Mouse (Mus musculus) layer of hippocampus, adult 11-12 months (tissue): ENCODE data around the gene Tmem123.
A peak's percentile ranks its signal among the peaks of the same experiment; 100 is the strongest.

Source experiments
- DNase-seq: peaks from one replicate; pipeline ENCODE4 v3.0.0; 2022; ENCODE audit warnings: low spot score

Tmem123 gene

DNA sequence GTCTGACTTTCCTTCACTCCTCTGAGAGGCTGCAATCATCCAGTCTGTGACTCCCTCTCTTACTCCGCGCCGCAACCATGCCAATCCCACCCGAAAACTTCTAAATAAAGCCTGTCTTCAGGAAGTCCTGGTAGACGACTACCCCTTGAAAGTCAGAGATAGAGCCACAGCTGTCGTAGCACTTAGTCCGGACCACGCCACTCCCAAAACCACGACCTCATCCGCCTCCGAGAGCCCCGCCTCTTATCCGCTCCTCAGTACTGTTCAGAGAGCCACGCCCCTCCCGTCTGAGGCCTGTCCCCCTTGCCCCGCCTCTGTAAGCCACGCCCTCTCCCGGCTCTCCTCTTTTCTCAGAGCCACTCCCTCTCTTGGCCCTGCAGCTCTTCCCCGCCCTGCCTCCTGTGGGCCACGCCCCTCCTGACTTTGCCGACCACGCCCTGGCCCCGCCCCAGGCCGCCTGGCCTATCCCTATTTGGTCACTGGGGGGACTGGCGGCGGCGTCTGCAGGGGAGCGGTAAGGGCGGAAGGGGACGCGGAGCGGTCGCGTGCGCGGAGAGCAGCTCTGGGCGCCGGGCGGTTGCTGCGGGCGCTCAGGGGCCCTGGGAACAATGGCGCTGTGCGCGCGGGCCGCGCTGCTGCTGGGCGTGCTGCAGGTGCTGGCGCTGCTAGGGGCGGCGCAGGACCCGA, at the start of gene Tmem123:
Gene Tmem123, plus strand, starts transcription at position 428 of the 687 bp plus-strand sequence.
- DNase-seq, result peak; percentile 98

DNA sequence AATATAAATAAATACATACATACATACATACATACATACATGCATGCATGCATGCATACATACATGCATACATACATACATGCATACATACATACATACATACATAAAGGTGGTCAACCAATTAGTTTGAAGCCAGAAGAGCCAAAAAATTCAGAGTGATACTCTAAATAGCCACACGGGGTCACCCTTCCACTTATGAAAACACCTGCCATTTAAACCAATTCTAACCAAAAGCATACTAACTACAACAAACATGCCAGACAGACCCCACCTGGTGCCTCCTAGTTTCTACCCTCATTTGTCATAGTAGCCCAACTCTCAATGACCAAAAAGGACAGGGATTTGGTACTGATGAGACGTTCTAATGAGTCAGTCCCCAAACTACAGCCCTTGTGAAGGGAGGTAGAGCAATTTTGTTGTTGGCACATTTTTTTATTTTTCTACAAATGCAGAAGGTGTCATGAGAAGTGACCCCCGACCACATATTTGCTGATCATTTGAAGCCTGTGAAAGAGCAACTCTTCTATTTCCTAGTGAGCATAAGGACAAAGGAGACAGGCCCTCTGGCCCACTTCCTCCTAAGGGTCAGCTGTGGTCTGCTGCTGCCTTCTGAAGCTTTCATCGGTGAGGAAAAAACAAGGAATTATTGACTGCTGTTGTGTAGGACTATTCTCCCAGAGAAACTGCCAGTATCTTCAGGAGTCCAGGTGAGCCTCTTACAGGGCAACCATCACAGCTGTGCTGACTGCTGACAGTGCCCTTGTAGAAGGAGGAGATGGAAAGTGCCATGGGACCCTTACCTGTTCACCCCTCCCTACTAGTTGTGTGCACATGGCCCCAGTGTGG, 49.6 kb upstream of the Tmem123 start:
- DNase-seq, result peak; percentile 64

DNA sequence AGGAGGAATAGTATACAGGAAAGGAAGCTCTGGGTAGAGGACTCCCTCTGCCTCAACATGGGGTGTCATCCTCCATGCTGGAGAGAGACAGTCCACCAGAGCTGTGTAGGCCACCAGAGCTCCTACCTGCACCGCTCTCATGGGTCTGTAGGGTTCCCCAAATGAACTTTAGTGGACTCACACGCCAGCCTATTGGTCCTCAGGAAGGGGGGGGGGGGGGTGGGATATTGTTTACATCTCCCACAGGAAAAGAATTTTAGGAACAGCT, 49.0 kb upstream of the Tmem123 start:
- DNase-seq, result no peak

GRCm38 (mm10) chr9:7721543-7721942, 42.3 kb upstream of the Tmem123 start:
- no peak for DNase-seq

DNA sequence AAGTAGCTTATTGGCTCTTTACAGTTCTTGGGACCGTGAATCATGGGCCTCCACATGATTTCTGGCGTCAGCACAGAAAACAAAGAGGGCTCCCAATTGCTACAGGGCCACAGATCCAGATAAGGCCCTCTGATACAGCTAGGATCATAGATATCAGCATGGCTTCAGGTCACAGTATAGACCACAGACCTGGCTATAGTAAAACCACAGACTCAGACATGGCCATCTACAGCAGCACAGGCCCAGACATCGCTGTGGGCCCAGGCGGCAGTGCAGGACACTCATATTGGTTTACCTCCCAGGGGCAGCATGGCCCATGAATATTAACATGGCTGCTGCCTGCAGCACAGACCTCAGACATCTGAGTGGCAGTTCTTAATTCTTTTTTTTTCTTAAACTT, 34.8 kb upstream of the Tmem123 start:
- no peak for DNase-seq

GRCm38 (mm10) chr9:7742696-7743095, 21.1 kb upstream of the Tmem123 start:
- no peak for DNase-seq

- DNase-seq, result no peak
Observed at GRCm38 (mm10) chr9:7744156-7744555, 19.7 kb upstream of the Tmem123 start.

- no peak for DNase-seq
Observed at GRCm38 (mm10) chr9:7748881-7749280, 15.0 kb upstream of the Tmem123 start.

DNA sequence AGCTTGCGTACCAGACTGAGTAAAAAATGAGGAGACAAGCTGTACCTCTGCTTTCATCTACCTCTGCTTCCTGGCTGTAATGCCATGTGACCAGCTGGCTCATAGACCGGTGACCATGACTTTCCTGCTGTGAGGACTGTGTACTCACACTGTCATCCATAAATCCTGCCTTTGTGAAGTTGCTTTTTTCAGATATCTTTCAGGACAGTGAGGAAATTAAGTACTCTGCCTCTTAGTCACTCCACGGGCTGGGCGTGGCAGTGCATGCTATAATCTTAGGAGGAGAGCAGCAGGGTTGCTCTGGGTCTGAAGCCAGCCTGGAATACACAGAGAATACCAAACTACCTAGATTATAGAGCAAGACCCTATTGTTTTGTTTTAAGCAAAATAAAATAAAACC, 14.3 kb upstream of the Tmem123 start:
- no peak for DNase-seq

DNA sequence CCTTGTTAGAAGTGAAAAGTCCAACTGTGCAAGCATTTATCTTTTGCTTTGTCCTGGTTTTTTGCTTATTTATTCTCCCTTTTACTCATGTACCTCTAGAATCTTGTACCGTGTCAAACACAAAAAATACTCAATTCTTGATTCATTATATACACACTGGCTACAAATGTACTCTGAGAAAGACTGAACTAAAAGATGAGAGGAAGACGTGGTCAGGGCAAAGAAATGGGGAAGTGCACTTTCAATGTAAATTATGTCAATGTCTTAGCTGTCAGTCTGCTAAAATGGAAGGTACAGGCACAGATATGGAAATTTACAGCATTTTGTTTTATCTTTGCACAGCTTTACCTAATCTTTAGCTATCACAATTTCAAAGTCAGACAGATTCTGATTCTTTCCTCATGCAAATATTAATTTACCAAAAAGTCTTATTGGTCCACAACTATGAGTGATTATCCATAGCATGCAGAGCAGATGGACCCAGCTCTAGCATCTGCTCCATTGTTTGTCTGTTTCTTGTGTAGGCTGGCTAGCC, 7.9 kb upstream of the Tmem123 start:
- DNase-seq, result no peak

- DNase-seq, result no peak
Observed at GRCm38 (mm10) chr9:7761906-7762455, 1.9 kb upstream of the Tmem123 start.

GRCm38 (mm10) chr9:7762741-7763140, 1.1 kb upstream of the Tmem123 start:
- no peak for DNase-seq

GRCm38 (mm10) chr9:7764463-7764871, 626 bp downstream of the Tmem123 start:
- DNase-seq, result no peak

DNA sequence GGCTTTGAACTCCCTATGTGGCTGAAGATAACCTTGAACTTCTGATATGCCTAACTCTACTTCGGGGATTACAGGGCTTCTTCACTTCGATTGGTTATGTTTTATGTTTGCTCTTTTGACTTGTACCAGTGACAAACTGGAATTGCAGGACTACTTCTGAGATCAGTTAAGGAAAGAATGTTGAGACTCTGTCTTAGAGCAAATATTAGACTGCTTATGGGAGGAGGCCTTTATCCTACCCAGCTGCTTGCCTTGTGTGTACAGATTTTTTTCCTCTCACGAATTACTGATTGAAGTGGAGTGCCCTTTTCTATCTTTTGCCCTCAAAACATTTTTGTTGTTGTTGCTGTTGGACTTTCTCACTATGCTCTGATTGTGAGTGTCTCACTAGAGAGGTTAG, 1.4 kb downstream of the Tmem123 start:
- DNase-seq, result no peak

- no peak for DNase-seq
Observed at GRCm38 (mm10) chr9:7766582-7766981, 2.7 kb downstream of the Tmem123 start.

GRCm38 (mm10) chr9:7767526-7767925, 3.7 kb downstream of the Tmem123 start:
- no peak for DNase-seq

- no peak for DNase-seq
Observed at GRCm38 (mm10) chr9:7769081-7769480, 5.2 kb downstream of the Tmem123 start.

GRCm38 (mm10) chr9:7769491-7769890, 5.7 kb downstream of the Tmem123 start:
- no peak for DNase-seq

- DNase-seq, result no peak
Observed at GRCm38 (mm10) chr9:7772361-7772760, 8.5 kb downstream of the Tmem123 start.

- no peak for DNase-seq
Observed at GRCm38 (mm10) chr9:7772773-7773454, 9.1 kb downstream of the Tmem123 start.

DNA sequence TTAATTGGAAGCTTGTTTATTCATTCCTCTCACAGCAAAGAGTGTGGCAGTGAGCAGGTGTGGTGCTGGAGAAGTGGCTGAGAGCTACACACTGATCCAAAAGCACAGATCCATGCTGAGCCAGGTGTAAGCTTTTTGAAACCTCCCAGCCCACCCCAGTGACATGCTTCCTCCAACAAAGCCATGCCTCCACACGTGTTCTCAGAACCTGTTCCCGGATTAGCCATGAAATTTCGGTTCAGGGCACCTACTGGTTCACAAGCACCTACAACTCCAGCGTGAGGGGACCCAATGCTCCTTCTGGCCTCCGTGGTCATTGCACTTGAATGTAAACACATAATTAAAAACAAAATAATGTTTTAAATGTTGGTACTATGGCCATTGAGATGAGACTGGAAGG, 9.8 kb downstream of the Tmem123 start:
- no peak for DNase-seq

GRCm38 (mm10) chr9:7774538-7774937, 10.7 kb downstream of the Tmem123 start:
- no peak for DNase-seq

DNA sequence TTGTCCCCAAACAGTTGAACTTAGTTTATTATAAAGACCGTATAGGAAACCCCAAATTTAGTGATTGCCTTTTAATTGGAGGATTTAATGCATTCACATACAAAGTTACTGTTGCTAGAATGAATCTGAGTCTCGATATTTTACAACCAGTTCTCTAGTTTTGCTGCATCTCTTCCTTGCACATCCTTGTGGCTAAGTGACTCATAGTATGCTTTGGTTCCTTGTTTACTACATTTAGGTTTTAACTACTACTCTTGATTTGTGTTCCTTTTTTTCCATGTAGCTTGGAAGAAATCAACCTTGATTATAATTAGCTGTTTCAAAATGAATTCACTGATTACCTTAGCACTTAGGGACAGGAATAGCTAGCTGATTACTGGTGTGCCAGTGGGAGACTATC, 11.2 kb downstream of the Tmem123 start:
- no peak for DNase-seq
